Mouse (Mus musculus) testis, adult 2 months (tissue): ENCODE data around the gene Kcnj1.

Experiments used
- CTCF ChIP-seq: fragments of 200-500 bp; IDR thresholded peaks from 2 replicates; pipeline ENCODE4 v1.5.1; 2012; ENCODE audit warnings: low read depth, mild to moderate bottlenecking, inconsistent platforms, low read length, moderate library complexity; ENCODE audit not compliant: control insufficient read depth, insufficient read depth, insufficient replicate concordance
- POLR2A ChIP-seq: fragments of 200-500 bp; IDR thresholded peaks from 2 replicates; pipeline ENCODE4 v1.6.1; 2012; ENCODE audit warnings: low read depth, mild to moderate bottlenecking, inconsistent platforms, low read length, moderate library complexity; ENCODE audit not compliant: control insufficient read depth

DNA sequence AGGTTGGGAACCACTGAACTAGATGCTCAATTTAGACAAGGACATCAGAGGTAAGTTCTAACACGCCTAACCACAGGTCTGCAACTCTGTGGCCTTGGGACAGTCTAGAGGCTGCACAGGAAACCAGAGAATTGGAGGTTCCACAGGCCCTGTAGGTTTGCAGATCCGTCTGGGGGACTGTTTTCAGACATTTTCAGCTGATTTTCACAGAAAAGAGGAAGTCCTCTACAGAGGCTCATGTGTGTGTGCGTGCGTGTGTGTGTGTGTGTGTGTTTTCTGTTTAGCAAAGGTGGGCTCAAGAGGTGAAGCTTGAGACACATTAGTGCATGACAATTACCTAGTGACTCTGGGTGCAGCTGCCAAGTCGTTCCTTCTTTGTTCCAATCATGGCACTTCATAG is 18.8 kb downstream of the Kcnj1 start:
- no peak for TF ChIP-seq CTCF
- no peak for TF ChIP-seq POLR2A
